Mouse (Mus musculus): ENCODE data around the gene Rgs19. TPM values are rescaled to one million over a fixed set of nuclear protein-coding genes. Genes with fewer than 3 reads are reported as not detected.

The Rgs19 gene
- polyA plus RNA-seq, 1 experiment from 2014 or later = 64.2 TPM

- H3K9ac ChIP-seq (ENCODE audit: low read length) = no peak overlapping the region
- H3K27me3 ChIP-seq (replicated peaks; ENCODE audit: control insufficient read depth, insufficient read depth, low read length) = peaks cover 64% of the 10 kb centered on the region
- peaks cover 5% of the 10 kb centered on the region; the same call in 1 of the 2 replicates for H3K4me1 ChIP-seq (replicated peaks; ENCODE audit: control insufficient read depth, insufficient read depth, low read length)
- no peak for DNase-seq (ENCODE audit: low spot score)
- no peak for ATAC-seq (replicated peaks; ENCODE audit: low FRiP score, low TSS enrichment, low read depth)
- H3K36me3 ChIP-seq (ENCODE audit: control insufficient read depth, insufficient read depth, low read length) = no peaks in the 10 kb centered on the region
- peak overlapping the region; percentile 68 for H3K4me2 ChIP-seq (ENCODE audit: low read length)
- H3K4me3 ChIP-seq (ENCODE audit: low read depth, low read length) = 0 out of 2 replicates have a peak overlapping the region, but pooled peaks have one; percentile 47
- H3K27ac ChIP-seq (ENCODE audit: low read depth) = no peak overlapping the region
- 30% methylated on average over 7 of the region's 7 CpGs for WGBS
- no peaks in the 10 kb centered on the region for H3K9me3 ChIP-seq (ENCODE audit: control insufficient read depth, low read length)
These were observed 21.8 kb downstream of the Rgs19 start for GRCm38 (mm10) chr2:181671984-181672383.

DNA sequence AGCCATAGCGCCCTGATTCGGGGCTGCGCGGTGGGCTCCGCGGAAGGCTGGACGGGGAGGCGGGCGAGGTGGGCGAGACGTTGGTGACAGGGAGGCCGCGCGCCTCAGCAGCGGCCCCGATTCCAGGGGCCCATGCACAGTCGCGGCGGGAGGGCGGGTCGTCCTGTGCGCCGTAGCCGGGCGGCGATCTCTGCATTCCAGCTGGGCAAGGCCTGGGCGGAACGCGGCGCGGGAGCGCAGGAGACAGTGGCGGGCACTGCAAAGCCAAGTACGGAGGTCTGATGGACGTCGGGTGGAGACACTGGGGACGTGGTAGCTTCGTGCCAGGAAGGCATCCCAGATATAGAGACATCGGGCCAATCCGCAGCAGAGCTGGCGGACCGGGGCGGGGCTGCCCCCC lies 22.5 kb downstream of the Rgs19 start, which contains the start of gene Sox18:
Sox18 (minus strand) TSS at position 315 of the 400 bp plus-strand sequence.
- DNase-seq (ENCODE audit: low spot score) = peak; percentile 63
- no peak for ATAC-seq (replicated peaks; ENCODE audit: low FRiP score, low TSS enrichment, low read depth)

DNA sequence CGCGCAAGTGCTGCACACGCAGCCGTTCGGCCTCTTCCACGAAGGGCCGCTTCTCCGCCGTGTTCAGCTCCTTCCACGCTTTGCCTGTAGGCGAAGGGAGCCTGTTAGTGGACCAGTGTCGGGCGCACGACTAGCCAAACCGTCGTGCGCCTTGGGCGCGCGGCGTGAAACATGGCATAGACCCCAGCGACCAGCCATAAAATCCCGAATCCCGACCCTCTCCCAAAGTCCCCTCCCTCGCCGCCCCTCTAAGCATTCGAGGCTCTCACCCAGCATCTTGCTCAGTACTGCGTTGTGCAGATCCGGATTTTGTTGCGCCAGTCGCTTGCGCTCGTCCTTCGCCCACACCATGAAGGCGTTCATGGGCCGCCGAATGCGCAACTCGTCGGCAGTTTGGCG lies 22.9 kb downstream of the Rgs19 start:
- peak overlapping the region; percentile 47 for H3K4me3 ChIP-seq (ENCODE audit: low read depth, low read length)
- H3K9ac ChIP-seq (ENCODE audit: low read length) = peak overlapping the region; percentile 38; the same call in 1 of the 2 replicates
- ATAC-seq (replicated peaks; ENCODE audit: low FRiP score, low TSS enrichment, low read depth) (no peak), DNase-seq (ENCODE audit: low spot score) (peak; percentile 67)
- H3K27ac ChIP-seq (ENCODE audit: low read depth) = no peak overlapping the region
- peaks cover 64% of the 10 kb centered on the region for H3K27me3 ChIP-seq (replicated peaks; ENCODE audit: control insufficient read depth, insufficient read depth, low read length)
- H3K4me2 ChIP-seq (ENCODE audit: low read length) = peak overlapping the region; percentile 68
- WGBS = 1% methylated on average over 41 of the region's 41 CpGs
- peaks cover 5% of the 10 kb centered on the region; the same call in 1 of the 2 replicates for H3K4me1 ChIP-seq (replicated peaks; ENCODE audit: control insufficient read depth, insufficient read depth, low read length)
- H3K36me3 ChIP-seq (ENCODE audit: control insufficient read depth, insufficient read depth, low read length) = no peaks in the 10 kb centered on the region
- H3K9me3 ChIP-seq (ENCODE audit: control insufficient read depth, low read length) = no peaks in the 10 kb centered on the region

More for the DNA sequence above, 22.5 kb downstream of the Rgs19 start, which contains the start of gene Sox18:
- peaks cover 64% of the 10 kb centered on the region for H3K27me3 ChIP-seq (replicated peaks; ENCODE audit: control insufficient read depth, insufficient read depth, low read length)
- no peaks in the 10 kb centered on the region for H3K9me3 ChIP-seq (ENCODE audit: control insufficient read depth, low read length)
- WGBS = under 1% methylated on average over 43 of the region's 43 CpGs
- peak within 1 kb of the TSS; percentile 68 for H3K4me2 ChIP-seq (ENCODE audit: low read length)
- peak within 1 kb of the TSS; percentile 47 for H3K4me3 ChIP-seq (ENCODE audit: low read depth, low read length)
- H3K27ac ChIP-seq (ENCODE audit: low read depth) = no peak within 1 kb of the TSS
- H3K9ac ChIP-seq (ENCODE audit: low read length) = peak within 1 kb of the TSS; percentile 38; the same call in 1 of the 2 replicates
- H3K4me1 ChIP-seq (replicated peaks; ENCODE audit: control insufficient read depth, insufficient read depth, low read length) = peaks cover 5% of the 10 kb centered on the region; the same call in 1 of the 2 replicates
- H3K36me3 ChIP-seq (ENCODE audit: control insufficient read depth, insufficient read depth, low read length) = no peaks in the 10 kb centered on the region

- Histone ChIP-seq H3K9me3 (ENCODE audit: control insufficient read depth, low read length) (no peaks in the 10 kb centered on the region), H3K4me2 (ENCODE audit: low read length) (peak overlapping the region; percentile 68), H3K27ac (ENCODE audit: low read depth) (no peak overlapping the region), H3K4me1 (replicated peaks; ENCODE audit: control insufficient read depth, insufficient read depth, low read length) (peaks cover 1% of the 10 kb centered on the region; the same call in 1 of the 2 replicates), H3K27me3 (replicated peaks; ENCODE audit: control insufficient read depth, insufficient read depth, low read length) (peaks cover 64% of the 10 kb centered on the region), H3K9ac (ENCODE audit: low read length) (peak overlapping the region; percentile 38; the same call in 1 of the 2 replicates), H3K36me3 (ENCODE audit: control insufficient read depth, insufficient read depth, low read length) (no peaks in the 10 kb centered on the region), H3K4me3 (ENCODE audit: low read depth, low read length) (peak overlapping the region; percentile 47)
- peak; percentile 63 for DNase-seq (ENCODE audit: low spot score)
- no peak for ATAC-seq (replicated peaks; ENCODE audit: low FRiP score, low TSS enrichment, low read depth)
- 5% methylated on average over 56 of the region's 56 CpGs for WGBS
These were observed 23.4 kb downstream of the Rgs19 start for GRCm38 (mm10) chr2:181670285-181670912.

DNA sequence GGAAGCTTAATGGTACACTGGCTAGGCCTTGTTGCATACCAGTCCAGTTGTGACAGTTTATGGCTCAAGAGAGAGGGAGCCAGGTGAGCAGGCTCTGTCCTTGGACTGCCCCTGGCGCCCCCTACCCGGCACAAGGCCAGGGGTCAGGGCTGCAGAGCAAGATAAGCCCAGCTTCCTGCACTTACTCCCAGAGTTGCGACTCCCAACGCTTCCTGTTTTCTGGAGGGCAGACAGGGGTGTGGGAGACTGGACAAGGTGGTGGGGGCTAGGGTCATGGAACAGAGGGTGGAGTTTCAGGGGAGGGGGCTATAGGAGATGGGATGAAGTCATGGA lies 30.5 kb downstream of the Rgs19 start:
- Histone ChIP-seq H3K4me2 (ENCODE audit: low read length) (no peak overlapping the region), H3K27me3 (replicated peaks; ENCODE audit: control insufficient read depth, insufficient read depth, low read length) (peaks cover 7% of the 10 kb centered on the region), H3K9ac (ENCODE audit: low read length) (no peak overlapping the region), H3K27ac (ENCODE audit: low read depth) (no peak overlapping the region), H3K36me3 (ENCODE audit: control insufficient read depth, insufficient read depth, low read length) (no peaks in the 10 kb centered on the region), H3K4me1 (replicated peaks; ENCODE audit: control insufficient read depth, insufficient read depth, low read length) (no peaks in the 10 kb centered on the region), H3K4me3 (ENCODE audit: low read depth, low read length) (no peak overlapping the region), H3K9me3 (ENCODE audit: control insufficient read depth, low read length) (no peaks in the 10 kb centered on the region)
- no peak for ATAC-seq (replicated peaks; ENCODE audit: low FRiP score, low TSS enrichment, low read depth)
- WGBS = 17% methylated on average over 4 of the region's 4 CpGs
- no peak for DNase-seq (ENCODE audit: low spot score)

- ATAC-seq (replicated peaks; ENCODE audit: low FRiP score, low TSS enrichment, low read depth) = no peak
These were observed 31.0 kb downstream of the Rgs19 start for GRCm38 (mm10) chr2:181662620-181663297.

GRCm38 (mm10) chr2:181659609-181660055 lies 34.1 kb downstream of the Rgs19 start:
- Histone ChIP-seq H3K36me3 (ENCODE audit: control insufficient read depth, insufficient read depth, low read length) (peaks cover 26% of the 10 kb centered on the region), H3K27ac (ENCODE audit: low read depth) (no peak overlapping the region), H3K4me3 (ENCODE audit: low read depth, low read length) (no peak overlapping the region), H3K4me1 (replicated peaks; ENCODE audit: control insufficient read depth, insufficient read depth, low read length) (no peaks in the 10 kb centered on the region), H3K4me2 (ENCODE audit: low read length) (no peak overlapping the region), H3K27me3 (replicated peaks; ENCODE audit: control insufficient read depth, insufficient read depth, low read length) (no peaks in the 10 kb centered on the region), H3K9me3 (ENCODE audit: control insufficient read depth, low read length) (no peaks in the 10 kb centered on the region), H3K9ac (ENCODE audit: low read length) (no peak overlapping the region)
- peak; percentile 73 for ATAC-seq (replicated peaks; ENCODE audit: low FRiP score, low TSS enrichment, low read depth)
- 13% methylated on average over 9 of the region's 9 CpGs for WGBS
- peak; percentile 82 for DNase-seq (ENCODE audit: low spot score)

More at GRCm38 (mm10) chr2:181662620-181663297, 31.0 kb downstream of the Rgs19 start:
- Histone ChIP-seq H3K4me3 (ENCODE audit: low read depth, low read length) (no peak overlapping the region), H3K27me3 (replicated peaks; ENCODE audit: control insufficient read depth, insufficient read depth, low read length) (peaks cover 2% of the 10 kb centered on the region; the same call in 1 of the 2 replicates), H3K27ac (ENCODE audit: low read depth) (peak overlapping the region; percentile 27; the same call in 1 of the 2 replicates), H3K4me2 (ENCODE audit: low read length) (no peak overlapping the region), H3K4me1 (replicated peaks; ENCODE audit: control insufficient read depth, insufficient read depth, low read length) (no peaks in the 10 kb centered on the region), H3K9ac (ENCODE audit: low read length) (no peak overlapping the region), H3K36me3 (ENCODE audit: control insufficient read depth, insufficient read depth, low read length) (no peaks in the 10 kb centered on the region), H3K9me3 (ENCODE audit: control insufficient read depth, low read length) (no peaks in the 10 kb centered on the region)
- 87% methylated on average over 3 of the region's 3 CpGs for WGBS
- DNase-seq (ENCODE audit: low spot score) = no peak

GRCm38 (mm10) chr2:181658930-181659555 lies 34.7 kb downstream of the Rgs19 start:
- Histone ChIP-seq H3K9ac (ENCODE audit: low read length) (no peak overlapping the region), H3K4me1 (replicated peaks; ENCODE audit: control insufficient read depth, insufficient read depth, low read length) (no peaks in the 10 kb centered on the region), H3K9me3 (ENCODE audit: control insufficient read depth, low read length) (no peaks in the 10 kb centered on the region), H3K4me2 (ENCODE audit: low read length) (no peak overlapping the region), H3K4me3 (ENCODE audit: low read depth, low read length) (no peak overlapping the region), H3K36me3 (ENCODE audit: control insufficient read depth, insufficient read depth, low read length) (peaks cover 32% of the 10 kb centered on the region), H3K27ac (ENCODE audit: low read depth) (no peak overlapping the region), H3K27me3 (replicated peaks; ENCODE audit: control insufficient read depth, insufficient read depth, low read length) (no peaks in the 10 kb centered on the region)
- DNase-seq (ENCODE audit: low spot score) (peak; percentile 73), ATAC-seq (replicated peaks; ENCODE audit: low FRiP score, low TSS enrichment, low read depth) (peak; percentile 41)
- 46% methylated on average over 17 of the region's 17 CpGs for WGBS

Data from intestine, embryonic 14.5 days (tissue).